Mouse (Mus musculus) forebrain, embryonic 12.5 days (tissue): ENCODE data around the gene Eloa. TPM values are rescaled to one million over a fixed set of nuclear protein-coding genes. Genes with fewer than 3 reads are reported as not detected.

Source experiments
- ATAC-seq: fragments of 200-750 bp; cut with Nextera tagmentation; 2 replicates; pipeline ENCODE4 v1.8.0; 2017; ENCODE audit warnings: moderate TSS enrichment; ENCODE audit not compliant: low FRiP score
- H3K27ac ChIP-seq: fragments of 300-500 bp; sonication (generic); 2 replicates; pipeline ENCODE4 v1.5.1; 2016; ENCODE audit warnings: mild to moderate bottlenecking
- H3K27me3 ChIP-seq: fragments of 300-500 bp; sonication (generic); 2 replicates; pipeline ENCODE4 v1.6.1; 2016; ENCODE audit warnings: mild to moderate bottlenecking
- H3K36me3 ChIP-seq: fragments of 300-500 bp; sonication (generic); replicated peaks from 2 replicates; pipeline ENCODE4 v1.6.1; 2016; ENCODE audit warnings: mild to moderate bottlenecking
- H3K4me1 ChIP-seq: fragments of 300-500 bp; sonication (generic); 2 replicates; pipeline ENCODE4 v1.6.1; 2016
- H3K4me2 ChIP-seq: fragments of 300-500 bp; sonication (generic); 2 replicates; pipeline ENCODE4 v1.6.1; 2016; ENCODE audit warnings: mild to moderate bottlenecking, moderate library complexity
- H3K4me3 ChIP-seq: fragments of 300-500 bp; sonication (generic); replicated peaks from 2 replicates; pipeline ENCODE4 v1.5.1; 2016; ENCODE audit warnings: mild to moderate bottlenecking
- H3K9ac ChIP-seq: fragments of 300-500 bp; sonication (generic); 2 replicates; pipeline ENCODE4 v1.6.1; 2016; ENCODE audit warnings: mild to moderate bottlenecking
- H3K9me3 ChIP-seq: fragments of 300-500 bp; sonication (generic); 2 replicates; pipeline ENCODE4 v1.6.1; 2016
- WGBS: fragments of 180-500 bp; shearing (Covaris S2); methylation state at CpG from one replicate; pipeline ENCODE4 v1.1.7; 2016; 5-methylcytosine and 5-hydroxymethylcytosine counted together
- polyA plus RNA-seq: library from polyadenylated mRNA; unstranded; fragments of >200 nt; fragmentation: Nextera tagmentation; extraction: Ambion mirVana; gene quantifications from 2 replicates; pipeline ENCODE4 v1.2.1, GENCODE M21; 2016

Gene Eloa
- polyA plus RNA-seq, 1 experiment from 2014 or later = 34.2 TPM

GRCm38 (mm10) chr4:135961709-135962108 is 59.9 kb downstream of the Eloa start:
- H3K9me3 ChIP-seq = no peaks in the 10 kb centered on the region
- no peak for ATAC-seq
- H3K4me3 ChIP-seq = no peak overlapping the region
- H3K27ac ChIP-seq = no peak overlapping the region
- H3K4me2 ChIP-seq = no peak overlapping the region
- no peak overlapping the region for H3K9ac ChIP-seq
- peaks cover 20% of the 10 kb centered on the region for H3K4me1 ChIP-seq
- peaks cover 28% of the 10 kb centered on the region for H3K36me3 ChIP-seq
- H3K27me3 ChIP-seq = no peaks in the 10 kb centered on the region; the same call in 1 of the 2 replicates
- 93% methylated on average over 5 of the region's 5 CpGs for WGBS

- no peak for ATAC-seq
- no peak overlapping the region for H3K4me3 ChIP-seq
- 19% methylated on average over 5 of the region's 5 CpGs for WGBS
- H3K9me3 ChIP-seq = no peaks in the 10 kb centered on the region
- H3K4me2 ChIP-seq = no peak overlapping the region
- H3K4me1 ChIP-seq = peaks cover 20% of the 10 kb centered on the region
- H3K9ac ChIP-seq = no peak overlapping the region
- H3K27me3 ChIP-seq = no peaks in the 10 kb centered on the region; the same call in 1 of the 2 replicates
- peaks cover 27% of the 10 kb centered on the region for H3K36me3 ChIP-seq
- H3K27ac ChIP-seq = no peak overlapping the region; the same call in 1 of the 2 replicates
Observed at GRCm38 (mm10) chr4:135960717-135961116, 60.8 kb downstream of the Eloa start.

GRCm38 (mm10) chr4:135958354-135958753 is 63.2 kb downstream of the Eloa start:
- Histone ChIP-seq H3K9ac (no peak overlapping the region), H3K4me2 (no peak overlapping the region), H3K4me3 (no peak overlapping the region), H3K27me3 (no peaks in the 10 kb centered on the region), H3K36me3 (peaks cover 29% of the 10 kb centered on the region), H3K9me3 (no peaks in the 10 kb centered on the region), H3K27ac (no peak overlapping the region), H3K4me1 (peaks cover 7% of the 10 kb centered on the region)
- 71% methylated on average over 8 of the region's 8 CpGs for WGBS
- ATAC-seq = no peak

GRCm38 (mm10) chr4:135955886-135956285 is 65.7 kb downstream of the Eloa start:
- Histone ChIP-seq H3K27ac (no peak overlapping the region), H3K36me3 (peaks cover 45% of the 10 kb centered on the region), H3K4me3 (no peak overlapping the region), H3K9ac (no peak overlapping the region), H3K4me1 (no peaks in the 10 kb centered on the region), H3K9me3 (no peaks in the 10 kb centered on the region), H3K4me2 (no peak overlapping the region), H3K27me3 (no peaks in the 10 kb centered on the region)
- 91% methylated on average over 9 of the region's 9 CpGs for WGBS
- no peak for ATAC-seq

DNA sequence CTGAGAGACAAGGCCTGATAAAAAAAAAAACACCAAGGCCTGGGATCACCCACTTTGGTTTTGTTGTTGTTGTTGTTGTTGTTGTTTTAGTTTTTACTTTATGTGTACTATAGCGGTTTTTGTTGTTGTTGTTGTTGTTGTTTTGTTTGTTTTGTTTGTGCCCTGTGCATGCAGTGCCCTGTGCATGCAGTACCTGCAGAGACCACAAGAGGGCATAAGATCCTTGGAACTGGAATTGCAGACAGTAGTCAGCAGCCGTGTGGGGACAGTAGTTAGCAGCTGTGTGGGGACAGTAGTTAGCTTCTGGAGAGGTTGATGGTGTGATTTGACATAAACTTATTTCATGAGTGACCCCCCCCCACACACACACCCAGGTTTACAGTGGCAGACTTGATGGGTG is 67.3 kb downstream of the Eloa start:
- peak; percentile 55; the same call in 1 of the 2 replicates for ATAC-seq
- no peak overlapping the region for H3K4me2 ChIP-seq
- H3K36me3 ChIP-seq = peaks cover 39% of the 10 kb centered on the region
- WGBS = 9% methylated on average over 2 of the region's 2 CpGs
- no peak overlapping the region for H3K27ac ChIP-seq
- no peaks in the 10 kb centered on the region for H3K4me1 ChIP-seq
- H3K9ac ChIP-seq = no peak overlapping the region
- no peaks in the 10 kb centered on the region for H3K9me3 ChIP-seq
- no peak overlapping the region for H3K4me3 ChIP-seq
- H3K27me3 ChIP-seq = no peaks in the 10 kb centered on the region

Other genes with a start within 250 kb of the Eloa start
- gene Srsf10, start 166.0 kb downstream of the Eloa start, polyA plus RNA-seq = 411 and 417 TPM in 2 replicates
- 196 and 199 TPM in 2 replicates for gene Pnrc2, start 147.9 kb downstream of the Eloa start, polyA plus RNA-seq
- 0.32 and 0.36 TPM in 2 replicates for gene Cnr2, start 126.4 kb downstream of the Eloa start, polyA plus RNA-seq
- 38.1 and 45.0 TPM in 2 replicates for gene Fuca1, start 101.0 kb downstream of the Eloa start, polyA plus RNA-seq
- 52.3 and 55.8 TPM in 2 replicates for gene Hmgcl, start 75.3 kb downstream of the Eloa start, polyA plus RNA-seq
- gene Gale, start 58.0 kb downstream of the Eloa start, polyA plus RNA-seq = 28.3 and 30.9 TPM in 2 replicates
- 153 and 161 TPM in 2 replicates for gene Lypla2, start 49.1 kb downstream of the Eloa start, polyA plus RNA-seq
- 60.2 and 64.6 TPM in 2 replicates for gene Pithd1, start 34.5 kb downstream of the Eloa start, polyA plus RNA-seq
- 315 and 333 TPM in 2 replicates for gene Rpl11, start 31.7 kb upstream of the Eloa start, polyA plus RNA-seq
- 173 and 228 TPM in 2 replicates for gene Id3, start 121.7 kb upstream of the Eloa start, polyA plus RNA-seq
- gene E2f2, start 150.6 kb upstream of the Eloa start, polyA plus RNA-seq = 13.4 and 14.6 TPM in 2 replicates
- 5.9 and 6.4 TPM in 2 replicates for gene Asap3, start 184.6 kb upstream of the Eloa start, polyA plus RNA-seq
- 1.6 and 1.9 TPM in 2 replicates for gene Tcea3, start 226.0 kb upstream of the Eloa start, polyA plus RNA-seq